Mouse (Mus musculus): ENCODE results near the gene Actrt1. TPM values are rescaled to one million over a fixed set of nuclear protein-coding genes. Genes with fewer than 3 reads are reported as not detected.

Gene Actrt1
- not detected in 2 replicates for polyA plus RNA-seq (2012)

DNA sequence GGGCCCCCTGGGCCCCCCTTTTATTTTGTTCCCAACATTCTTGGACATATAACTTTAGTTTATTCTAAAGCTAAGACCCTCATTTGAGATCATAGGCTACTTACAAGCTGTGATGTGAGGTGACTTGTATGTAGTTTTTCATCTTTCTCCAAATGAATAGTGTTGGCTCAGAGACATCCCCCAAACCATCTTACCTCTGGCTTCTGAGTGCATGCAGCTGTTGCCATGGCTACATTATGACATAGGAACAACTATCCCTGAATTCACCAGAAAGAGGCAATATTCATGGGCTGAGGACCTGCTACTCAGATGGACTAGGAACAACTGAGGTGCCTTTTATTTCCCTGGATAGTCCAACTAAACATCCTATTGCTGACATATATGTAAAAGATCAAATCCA, at the start of gene Actrt1:
TSS of gene Actrt1 (plus strand) at position 301 of the 400 bp plus-strand sequence.

Measured in megakaryocyte-erythroid progenitor cell, adult 5 weeks (primary cell).